Mouse (Mus musculus): ENCODE measurements around the gene Akap8.

Gene Akap8

DNA sequence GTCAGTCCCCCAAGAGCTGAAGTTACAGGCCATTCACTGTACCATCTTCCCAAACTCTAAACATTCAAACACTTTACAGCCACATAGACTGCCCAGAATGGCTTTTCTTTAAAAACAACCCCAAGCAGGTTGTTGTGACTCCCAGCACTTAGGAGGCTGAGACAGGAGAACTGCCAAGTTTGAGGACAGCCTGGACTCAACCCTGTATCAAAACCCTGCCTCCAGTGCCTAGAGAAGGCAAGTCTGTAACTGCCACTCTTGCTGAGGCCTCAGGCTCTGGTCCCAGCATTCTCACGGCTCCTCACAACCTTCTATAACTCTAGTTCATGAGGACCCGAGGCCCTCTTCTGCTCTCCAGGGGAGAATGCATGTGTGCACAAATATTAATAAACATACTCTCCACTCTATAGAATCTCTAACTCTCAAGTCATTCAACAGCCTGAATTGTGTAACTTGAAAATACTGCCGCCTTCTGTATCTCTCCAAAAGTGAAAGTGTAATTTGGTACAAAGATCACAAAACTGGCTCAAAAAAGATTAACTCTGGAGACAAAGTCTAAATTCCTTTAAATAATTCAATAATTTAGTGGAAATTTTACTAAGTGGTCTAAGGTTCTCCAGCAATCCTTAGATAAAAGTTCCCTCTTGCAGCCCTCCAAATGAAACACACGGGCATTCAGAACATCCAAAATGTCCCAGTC is 39.3 kb downstream of the Akap8 start:
- DNase-seq: peak; percentile 60

DNA sequence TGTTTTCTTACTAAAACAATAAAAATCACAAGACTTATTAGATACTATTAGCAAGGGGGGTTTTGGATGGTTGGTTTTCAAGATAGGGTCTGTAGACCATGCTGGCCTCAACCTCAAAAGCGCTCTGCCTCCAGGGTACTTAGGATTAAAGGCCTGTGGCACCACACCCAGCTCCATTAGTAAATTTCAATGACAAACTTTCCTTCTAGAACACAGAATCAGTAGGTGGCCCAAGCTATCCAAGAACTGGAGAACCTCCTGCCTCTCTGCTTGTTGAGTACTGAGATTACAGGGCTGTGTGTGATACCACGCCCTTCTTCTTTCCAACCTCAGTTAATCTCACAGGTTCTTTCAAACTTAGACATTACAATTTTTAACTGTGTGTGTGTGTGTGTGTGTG is 39.9 kb downstream of the Akap8 start:
- DNase-seq: no peak

DNA sequence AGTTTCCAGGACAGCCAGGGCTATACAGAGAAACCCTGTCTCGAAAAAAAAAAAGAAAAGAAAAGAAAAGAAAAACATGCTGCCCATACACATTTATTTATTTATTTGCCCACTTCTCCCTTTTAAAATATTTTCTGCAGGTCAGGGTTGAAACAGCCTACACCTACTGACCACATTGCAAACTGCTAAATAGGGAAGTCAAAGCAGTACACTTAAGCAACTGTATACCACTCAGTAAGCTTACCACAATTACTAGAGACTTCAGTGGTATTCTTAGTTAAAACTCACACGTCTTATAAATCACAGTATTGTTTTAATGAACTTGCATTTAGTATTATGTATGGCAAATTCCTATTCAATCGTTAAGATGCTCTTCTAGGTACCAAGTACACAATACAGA is 40.5 kb downstream of the Akap8 start:
- DNase-seq: no peak

DNA sequence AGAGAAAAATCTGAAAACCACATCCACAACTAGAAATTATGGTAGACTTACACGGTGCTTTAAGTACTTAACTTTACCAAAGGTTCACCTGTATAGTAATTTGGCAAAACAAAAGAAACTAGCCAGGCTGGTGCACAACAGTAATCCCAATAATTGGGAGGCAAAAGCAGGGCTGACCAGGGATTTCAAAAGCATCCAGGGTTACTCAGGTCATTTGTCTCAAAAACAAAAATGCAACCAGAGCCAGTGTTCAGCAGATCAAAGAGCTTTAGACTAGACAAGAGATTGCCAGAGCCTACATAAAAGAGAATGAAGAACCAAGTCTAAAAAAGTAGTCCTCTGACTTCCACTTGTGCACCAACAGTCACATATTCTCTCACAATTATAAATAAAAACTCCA is 43.8 kb downstream of the Akap8 start:
- no peak for DNase-seq

DNA sequence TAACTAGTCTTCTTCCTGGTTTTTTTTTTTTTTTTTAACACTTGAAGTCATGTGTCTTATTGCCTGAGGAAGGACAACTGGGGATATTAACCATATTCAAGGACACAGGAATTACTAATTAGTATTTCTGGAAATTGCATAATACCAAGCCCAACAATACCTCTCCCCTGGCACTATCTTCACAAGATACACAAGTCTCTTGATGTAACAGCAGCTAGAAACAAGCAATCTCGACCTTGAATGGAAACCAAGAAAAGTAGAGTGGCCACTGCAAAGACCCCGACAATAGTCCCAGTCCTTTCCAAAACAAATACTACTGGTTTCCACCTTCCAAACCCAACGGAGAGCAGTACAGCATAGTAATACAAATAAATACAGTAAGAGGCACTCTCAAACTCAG is 45.5 kb downstream of the Akap8 start:
- DNase-seq: no peak

DNA sequence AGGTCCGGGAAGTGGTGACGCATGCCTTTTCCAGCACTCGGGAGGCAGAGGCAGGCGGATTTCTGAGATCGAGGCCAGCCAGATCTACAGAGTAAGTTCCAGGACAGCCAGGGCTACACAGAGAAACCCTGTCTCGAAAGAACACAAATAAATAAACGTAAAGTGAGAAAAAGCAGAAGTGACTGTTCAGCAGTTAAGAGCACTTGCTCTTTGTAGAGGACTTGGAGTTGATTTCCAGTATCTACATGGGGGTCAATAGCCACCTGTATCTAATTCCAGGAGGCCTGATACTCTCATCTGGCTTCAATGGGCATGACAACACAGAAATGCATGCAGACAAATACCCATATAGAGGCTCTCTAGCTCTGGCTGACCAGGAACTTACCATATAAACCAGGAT is 51.9 kb downstream of the Akap8 start:
- DNase-seq: no peak

DNA sequence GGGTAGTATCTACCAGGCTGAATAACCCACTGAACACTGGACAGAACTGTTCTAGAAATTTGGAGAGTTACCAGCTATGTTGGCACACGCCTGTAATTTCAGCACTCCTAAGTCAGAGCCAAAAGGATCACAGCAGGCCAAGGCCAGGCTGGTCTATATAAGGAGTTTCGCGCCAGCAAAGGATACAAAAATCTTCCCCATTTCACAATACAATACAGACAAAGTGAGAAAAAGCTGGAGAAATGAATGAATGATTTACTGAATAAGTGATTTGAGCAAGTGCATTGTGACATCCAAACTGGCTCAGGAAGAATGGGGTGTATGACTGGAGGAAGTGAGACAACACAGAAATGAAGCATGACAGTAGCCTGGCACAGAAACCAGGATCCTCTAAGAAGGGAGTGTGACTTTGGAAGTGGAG is 52.5 kb downstream of the Akap8 start:
- DNase-seq: no peak

DNA sequence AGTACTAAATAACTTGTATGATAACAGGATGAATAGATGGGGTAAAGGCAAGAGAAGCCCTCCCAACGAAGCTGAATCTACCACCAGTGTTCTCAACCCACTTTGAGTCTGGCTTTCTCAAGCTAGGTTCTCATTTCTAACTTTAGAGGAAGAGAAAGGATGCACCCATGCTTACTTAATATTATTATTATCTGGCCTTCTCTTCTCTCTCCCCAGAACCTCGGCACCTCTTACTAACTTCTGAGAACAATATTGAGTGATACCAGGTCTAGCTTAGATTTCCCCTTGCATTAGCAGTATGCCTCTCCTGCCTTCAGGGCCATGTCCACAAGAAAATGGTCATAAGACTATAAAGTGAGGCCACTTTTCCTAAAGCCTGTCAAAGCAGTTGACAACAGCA is 52.9 kb downstream of the Akap8 start:
- no peak for DNase-seq

DNA sequence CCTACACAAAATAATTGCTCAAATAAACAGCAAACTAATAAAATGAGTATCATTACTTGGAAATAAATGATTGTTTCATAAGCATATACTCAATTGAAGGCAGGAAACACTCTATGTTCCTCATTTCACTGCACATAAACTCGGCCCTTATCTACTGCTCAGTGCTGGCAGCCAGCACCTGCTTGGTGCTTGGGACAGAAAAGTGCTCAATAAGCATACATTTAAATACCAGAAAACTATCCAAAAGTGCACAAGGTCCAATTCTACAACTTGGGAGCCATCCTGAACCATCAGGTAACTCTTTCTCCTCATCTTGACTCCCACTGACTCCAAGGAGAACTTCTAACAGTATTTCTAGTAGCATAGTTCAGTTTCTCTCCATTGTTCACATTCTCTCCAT is 53.4 kb downstream of the Akap8 start:
- DNase-seq: no peak

DNA sequence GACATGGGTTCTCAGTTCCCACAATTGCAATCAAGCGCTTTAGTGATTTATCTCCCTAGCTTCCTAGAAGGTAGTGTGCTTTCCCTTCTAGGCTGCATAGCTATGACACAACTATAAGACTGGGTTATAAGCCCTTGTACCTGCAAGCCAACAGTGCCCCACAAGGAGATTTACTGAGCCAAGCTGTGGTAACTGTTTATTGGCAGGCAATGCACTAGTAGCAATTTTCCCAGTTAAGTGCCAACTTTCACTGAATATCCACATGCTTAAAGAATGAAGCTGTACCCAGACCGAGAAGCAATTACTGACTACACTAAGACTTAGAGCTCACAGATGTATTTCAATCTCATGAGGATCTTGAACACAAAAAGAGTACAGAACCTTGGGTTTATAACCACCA is 57.4 kb downstream of the Akap8 start:
- DNase-seq: peak; percentile 28

DNA sequence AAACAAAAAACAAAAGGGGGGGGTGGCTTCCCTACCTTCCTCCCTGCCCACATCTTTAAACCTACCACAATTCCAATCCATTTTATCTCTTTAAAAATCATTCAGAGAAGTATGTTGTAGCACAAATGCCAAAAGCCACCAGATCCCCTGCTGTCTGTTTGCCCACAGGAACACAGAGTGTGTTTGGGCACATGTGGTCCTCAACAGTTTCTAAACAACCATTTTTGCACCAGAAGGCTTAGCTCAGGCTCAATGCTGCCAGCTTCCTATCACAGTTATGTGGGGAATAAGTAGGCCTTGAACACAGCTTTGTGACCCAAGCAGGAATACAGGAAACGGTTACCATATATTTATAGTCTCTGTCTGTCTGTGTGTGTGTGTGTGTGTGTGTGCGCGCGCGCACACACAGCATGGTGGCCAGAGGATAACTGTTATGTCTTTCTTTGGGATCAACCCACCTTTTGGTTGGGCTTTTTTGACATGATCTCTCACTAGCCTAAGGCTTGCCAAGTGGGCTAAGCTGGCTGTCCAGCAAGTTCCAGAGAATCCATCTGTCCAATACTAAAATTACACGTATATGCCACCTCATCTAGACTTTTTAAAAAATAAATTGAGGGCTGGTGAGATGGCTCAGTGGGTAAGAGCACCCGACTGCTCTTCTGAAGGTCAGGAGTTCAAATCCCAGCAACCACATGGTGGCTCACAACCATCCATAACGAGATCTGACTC is 58.0 kb downstream of the Akap8 start:
- DNase-seq: no peak

DNA sequence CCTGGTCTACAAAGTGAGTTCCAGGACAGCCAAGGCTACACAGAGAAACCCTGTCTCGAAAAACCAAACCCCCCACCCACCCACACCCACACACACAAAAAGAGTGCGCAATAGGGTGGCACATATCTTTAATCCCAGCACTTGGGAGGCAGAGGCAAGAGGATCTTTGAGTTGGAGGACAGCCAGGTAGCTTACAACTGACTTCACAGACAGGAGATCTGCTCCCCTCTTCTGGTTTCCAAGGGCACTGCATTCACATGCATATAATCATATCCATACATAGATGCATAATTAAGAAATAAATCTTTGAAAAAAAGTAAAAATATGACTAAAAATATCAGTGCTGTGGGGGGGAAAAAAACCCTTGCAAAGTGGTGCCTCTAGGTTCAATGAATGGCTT is 62.2 kb downstream of the Akap8 start:
- DNase-seq: no peak

DNA sequence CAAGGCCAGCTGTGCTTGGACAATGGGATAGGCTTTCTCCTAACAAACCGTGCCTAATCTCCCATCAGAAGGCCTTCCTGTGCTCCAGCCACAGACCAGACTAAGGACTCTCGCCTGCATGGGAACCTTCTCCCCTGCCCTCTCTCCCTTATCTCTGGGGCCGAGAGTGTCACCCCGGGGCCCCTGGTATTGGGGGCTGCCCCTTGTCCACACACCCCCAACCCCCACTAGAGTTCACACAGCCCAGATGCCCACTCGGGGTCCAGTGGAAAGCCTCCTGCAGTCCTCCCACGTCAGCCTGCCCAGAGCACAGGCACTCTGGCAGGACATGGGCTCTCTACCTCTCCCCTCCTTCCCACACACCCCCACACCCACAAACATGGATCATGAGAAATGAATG is 63.1 kb downstream of the Akap8 start:
- DNase-seq: no peak

DNA sequence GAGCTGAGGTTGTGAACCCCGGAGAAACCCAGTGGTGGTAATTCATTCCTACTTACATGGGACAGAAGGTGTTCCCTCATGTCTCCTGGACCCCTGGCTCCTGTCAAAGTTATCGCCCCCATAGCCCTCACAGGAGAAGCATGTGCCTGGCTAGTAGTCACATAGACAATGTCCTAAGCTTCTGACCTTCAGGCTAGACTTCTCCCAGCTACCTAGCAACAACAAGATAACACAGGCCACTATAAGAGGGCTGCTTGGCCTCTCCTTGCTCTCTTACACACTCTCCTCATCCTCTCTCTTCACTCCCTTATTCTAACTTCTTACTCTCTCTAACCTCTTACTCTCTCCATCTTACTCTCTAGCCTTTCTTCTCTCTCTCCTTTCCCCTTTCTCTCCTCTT is 63.6 kb downstream of the Akap8 start:
- DNase-seq: no peak

DNA sequence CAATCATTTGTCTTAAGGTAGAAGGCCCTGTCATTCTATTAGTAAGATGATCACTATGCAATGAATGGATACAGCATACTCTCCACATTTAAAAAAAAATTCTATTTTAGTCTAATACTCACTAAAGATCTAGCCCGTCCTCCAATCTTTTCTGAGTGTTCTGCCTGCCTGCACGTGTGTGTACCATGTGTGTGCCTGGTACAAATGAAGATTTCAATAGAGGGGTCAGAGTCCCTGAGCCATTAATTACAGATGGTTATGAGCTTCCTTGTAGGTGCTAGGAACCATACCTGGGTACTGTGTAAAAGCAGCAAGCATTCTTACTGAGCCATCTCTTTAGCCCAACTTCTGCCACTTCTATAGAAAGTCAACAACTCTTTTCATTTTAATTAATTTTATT is 64.1 kb downstream of the Akap8 start:
- no peak for DNase-seq

Data from kidney, adult 9 months (tissue).